Mouse (Mus musculus): ENCODE data around the gene D230025D16Rik. TPM values are rescaled to one million over a fixed set of nuclear protein-coding genes. Genes with fewer than 3 reads are reported as not detected.

D230025D16Rik gene
- polyA plus RNA-seq, 1 experiment from 2014 or later: 35.4 TPM

DNA sequence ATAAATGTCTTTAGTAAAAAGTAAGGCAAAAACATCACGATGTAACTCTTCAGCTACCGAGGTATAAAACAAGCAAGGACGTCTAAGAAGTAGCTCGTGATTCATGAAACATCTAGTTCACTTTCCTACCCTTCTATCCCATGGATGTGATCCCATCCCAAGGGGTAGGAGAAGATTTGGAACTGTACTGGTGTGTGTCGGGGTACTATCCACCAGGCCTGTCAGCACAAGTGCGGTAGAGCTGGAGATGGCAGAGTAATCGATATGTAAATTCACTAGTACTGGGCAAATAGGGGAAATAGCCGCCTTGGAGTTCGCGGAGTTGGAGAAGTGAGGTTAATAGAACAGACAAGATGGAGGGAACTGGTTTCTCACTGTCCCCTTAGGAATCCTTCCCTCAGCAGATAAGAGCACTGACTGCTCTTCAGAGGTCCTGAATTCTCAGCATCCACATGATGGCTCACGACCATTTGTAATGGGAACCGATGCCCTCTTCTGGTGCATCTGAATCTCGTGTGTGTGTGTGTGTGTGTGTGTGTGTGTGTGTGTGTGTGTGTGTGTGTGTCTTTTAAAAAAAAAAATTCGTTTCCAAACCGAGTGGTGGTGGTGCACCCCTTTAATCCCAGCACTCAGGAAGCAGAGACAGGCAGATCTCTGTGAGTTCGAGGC is 38.4 kb downstream of the D230025D16Rik start:
- no peak overlapping the region; the same call in 1 of the 2 replicates for H3K4me2 ChIP-seq (ENCODE audit: low read length)
- no peak for ATAC-seq
- no peak for DNase-seq (ENCODE audit: low spot score)

DNA sequence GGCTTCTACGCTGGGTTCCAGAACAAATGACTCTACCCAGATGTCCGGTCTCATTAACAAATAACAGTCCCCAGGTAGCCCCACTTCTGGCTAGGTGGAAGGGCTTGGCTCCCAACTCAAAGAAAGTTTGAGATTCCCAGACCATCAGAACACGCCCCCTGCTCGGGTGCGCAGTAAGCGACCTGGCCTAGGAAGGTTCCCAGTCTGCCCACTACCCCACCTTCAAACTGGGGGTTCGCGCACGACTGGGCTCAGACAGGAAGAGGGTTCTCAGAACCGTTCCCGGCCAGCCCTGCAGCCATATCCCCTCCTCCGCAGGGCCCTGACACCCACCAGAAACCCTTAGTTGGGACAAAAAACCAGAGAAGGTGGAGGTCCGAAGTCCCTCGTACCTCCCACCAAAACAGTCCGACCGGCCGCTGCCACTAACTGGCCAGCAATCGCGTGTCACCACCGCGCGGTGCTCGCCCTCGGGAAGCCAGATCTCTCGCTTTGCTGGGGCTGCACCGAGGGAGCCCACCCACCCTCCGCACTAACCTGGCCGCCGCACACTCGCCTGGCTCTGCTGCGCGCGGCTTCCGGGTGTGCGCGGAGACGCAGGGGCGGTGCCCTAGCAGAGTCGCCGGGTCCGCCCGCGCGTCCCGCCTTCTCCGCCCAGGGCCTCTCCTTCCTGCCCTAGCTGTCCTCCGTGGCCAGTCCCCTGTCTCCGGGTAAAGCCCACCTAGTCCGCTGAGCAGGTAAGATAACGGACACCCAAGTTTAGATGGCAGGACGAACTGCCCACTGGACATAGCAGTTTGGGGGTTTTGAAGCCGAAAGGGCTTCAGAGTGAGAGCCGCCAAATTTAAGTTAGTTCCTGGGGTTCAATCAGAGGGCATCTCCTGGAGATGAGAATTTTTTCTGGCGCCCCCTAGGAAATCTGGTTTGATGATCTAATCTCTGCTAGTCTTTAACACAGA is 39.4 kb downstream of the D230025D16Rik start, which contains the start of the genes Tradd and Fbxl8:
TSS of gene Tradd (minus strand) at position 586 of the 959 bp plus-strand sequence.
TSS of gene Fbxl8 (plus strand) at position 625 of the 959 bp plus-strand sequence.
- H3K4me3 ChIP-seq (ENCODE audit: low read depth, low read length): peak within 1 kb of the TSS; percentile 52
- whole genome bisulfite sequencing: 2% methylated on average over 54 of the region's 54 CpGs
- peak within 1 kb of the TSS; percentile 68 for H3K9ac ChIP-seq (ENCODE audit: low read length)
- H3K4me1 ChIP-seq (ENCODE audit: control insufficient read depth, insufficient read depth, low read length): peaks cover 6% of the 10 kb centered on the region; the same call in 1 of the 2 replicates
- ATAC-seq (peak; percentile 38), DNase-seq (ENCODE audit: low spot score) (peak; percentile 52)
- no peaks in the 10 kb centered on the region for H3K9me3 ChIP-seq (replicated peaks; ENCODE audit: control insufficient read depth, low read length)
- no peaks in the 10 kb centered on the region for H3K36me3 ChIP-seq (ENCODE audit: control insufficient read depth, insufficient read depth, low read length)
- peak within 1 kb of the TSS; percentile 83 for H3K4me2 ChIP-seq (ENCODE audit: low read length)
- no peak within 1 kb of the TSS for H3K27ac ChIP-seq (ENCODE audit: low read depth, low read length)
- H3K27me3 ChIP-seq (replicated peaks; ENCODE audit: control insufficient read depth, insufficient read depth, low read length): peaks cover 84% of the 10 kb centered on the region

More for the DNA sequence above, 38.4 kb downstream of the D230025D16Rik start:
- Histone ChIP-seq H3K4me1 (ENCODE audit: control insufficient read depth, insufficient read depth, low read length) (peaks cover 8% of the 10 kb centered on the region; the same call in 1 of the 2 replicates), H3K27me3 (replicated peaks; ENCODE audit: control insufficient read depth, insufficient read depth, low read length) (peaks cover 84% of the 10 kb centered on the region), H3K4me3 (ENCODE audit: low read depth, low read length) (no peak overlapping the region), H3K9me3 (replicated peaks; ENCODE audit: control insufficient read depth, low read length) (no peaks in the 10 kb centered on the region), H3K36me3 (ENCODE audit: control insufficient read depth, insufficient read depth, low read length) (no peaks in the 10 kb centered on the region), H3K27ac (ENCODE audit: low read depth, low read length) (no peak overlapping the region), H3K9ac (ENCODE audit: low read length) (no peak overlapping the region)
- 45% methylated on average over 16 of the region's 16 CpGs for WGBS

DNA sequence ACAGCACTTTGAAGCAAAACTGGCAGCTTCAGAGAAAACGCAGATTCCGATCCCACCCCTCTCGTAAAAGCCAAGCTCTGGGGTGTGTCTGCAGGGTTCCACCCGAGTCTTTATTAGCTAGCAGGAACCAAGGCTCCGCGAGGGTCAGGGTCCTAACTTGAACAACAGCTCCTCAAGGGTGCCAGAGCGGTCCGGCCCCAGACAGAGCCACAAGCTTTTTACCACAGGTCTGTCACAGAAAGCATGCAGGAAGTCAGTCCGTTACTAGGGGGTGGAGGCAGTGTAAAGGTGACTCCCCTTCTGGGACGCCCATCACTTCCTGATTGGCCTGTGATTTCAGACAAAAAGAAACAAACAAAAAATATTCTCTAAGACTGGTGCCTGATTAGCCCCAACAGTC is 40.2 kb downstream of the D230025D16Rik start:
- DNase-seq (ENCODE audit: low spot score): no peak
- peaks cover 5% of the 10 kb centered on the region; the same call in 1 of the 2 replicates for H3K4me1 ChIP-seq (ENCODE audit: control insufficient read depth, insufficient read depth, low read length)
- no peaks in the 10 kb centered on the region for H3K9me3 ChIP-seq (replicated peaks; ENCODE audit: control insufficient read depth, low read length)
- H3K4me2 ChIP-seq (ENCODE audit: low read length): peak overlapping the region; percentile 83; the same call in 1 of the 2 replicates
- ATAC-seq: no peak
- H3K9ac ChIP-seq (ENCODE audit: low read length): no peak overlapping the region
- peaks cover 84% of the 10 kb centered on the region for H3K27me3 ChIP-seq (replicated peaks; ENCODE audit: control insufficient read depth, insufficient read depth, low read length)
- no peak overlapping the region for H3K27ac ChIP-seq (ENCODE audit: low read depth, low read length)
- H3K4me3 ChIP-seq (ENCODE audit: low read depth, low read length): peak overlapping the region; percentile 52; the same call in 1 of the 2 replicates
- H3K36me3 ChIP-seq (ENCODE audit: control insufficient read depth, insufficient read depth, low read length): no peaks in the 10 kb centered on the region
- 17% methylated on average over 10 of the region's 10 CpGs for WGBS

GRCm38 (mm10) chr8:105266775-105267174 is 41.8 kb downstream of the D230025D16Rik start:
- H3K9me3 ChIP-seq (replicated peaks; ENCODE audit: control insufficient read depth, low read length): no peaks in the 10 kb centered on the region
- no peaks in the 10 kb centered on the region for H3K36me3 ChIP-seq (ENCODE audit: control insufficient read depth, insufficient read depth, low read length)
- no peak overlapping the region for H3K4me2 ChIP-seq (ENCODE audit: low read length)
- H3K4me3 ChIP-seq (ENCODE audit: low read depth, low read length): no peak overlapping the region
- no peak overlapping the region for H3K27ac ChIP-seq (ENCODE audit: low read depth, low read length)
- 7% methylated on average over 13 of the region's 13 CpGs for WGBS
- H3K27me3 ChIP-seq (replicated peaks; ENCODE audit: control insufficient read depth, insufficient read depth, low read length): peaks cover 88% of the 10 kb centered on the region
- peaks cover 5% of the 10 kb centered on the region; the same call in 1 of the 2 replicates for H3K4me1 ChIP-seq (ENCODE audit: control insufficient read depth, insufficient read depth, low read length)
- no peak overlapping the region for H3K9ac ChIP-seq (ENCODE audit: low read length)
- DNase-seq (ENCODE audit: low spot score) (no peak), ATAC-seq (no peak)

GRCm38 (mm10) chr8:105268342-105269074 is 43.6 kb downstream of the D230025D16Rik start:
- Histone ChIP-seq H3K27me3 (replicated peaks; ENCODE audit: control insufficient read depth, insufficient read depth, low read length) (peaks cover 95% of the 10 kb centered on the region), H3K9ac (ENCODE audit: low read length) (peak overlapping the region; percentile 58), H3K4me2 (ENCODE audit: low read length) (peak overlapping the region; percentile 69), H3K9me3 (replicated peaks; ENCODE audit: control insufficient read depth, low read length) (no peaks in the 10 kb centered on the region), H3K4me1 (ENCODE audit: control insufficient read depth, insufficient read depth, low read length) (peaks cover 5% of the 10 kb centered on the region; the same call in 1 of the 2 replicates), H3K27ac (ENCODE audit: low read depth, low read length) (no peak overlapping the region), H3K4me3 (ENCODE audit: low read depth, low read length) (peak overlapping the region; percentile 45), H3K36me3 (ENCODE audit: control insufficient read depth, insufficient read depth, low read length) (no peaks in the 10 kb centered on the region)
- DNase-seq (ENCODE audit: low spot score): peak; percentile 95
- ATAC-seq: peak; percentile 85
- under 1% methylated on average over 65 of the region's 65 CpGs for WGBS

GRCm38 (mm10) chr8:105269075-105269458 is 44.1 kb downstream of the D230025D16Rik start:
- Histone ChIP-seq H3K27me3 (replicated peaks; ENCODE audit: control insufficient read depth, insufficient read depth, low read length) (peaks cover 95% of the 10 kb centered on the region), H3K9me3 (replicated peaks; ENCODE audit: control insufficient read depth, low read length) (no peaks in the 10 kb centered on the region), H3K4me3 (ENCODE audit: low read depth, low read length) (peak overlapping the region; percentile 45), H3K4me2 (ENCODE audit: low read length) (peak overlapping the region; percentile 69), H3K4me1 (ENCODE audit: control insufficient read depth, insufficient read depth, low read length) (peaks cover 5% of the 10 kb centered on the region; the same call in 1 of the 2 replicates), H3K36me3 (ENCODE audit: control insufficient read depth, insufficient read depth, low read length) (no peaks in the 10 kb centered on the region), H3K9ac (ENCODE audit: low read length) (peak overlapping the region; percentile 58), H3K27ac (ENCODE audit: low read depth, low read length) (no peak overlapping the region)
- no peak for DNase-seq (ENCODE audit: low spot score)
- peak; percentile 26; the same call in 1 of the 2 replicates for ATAC-seq
- under 1% methylated on average over 10 of the region's 10 CpGs for WGBS

DNA sequence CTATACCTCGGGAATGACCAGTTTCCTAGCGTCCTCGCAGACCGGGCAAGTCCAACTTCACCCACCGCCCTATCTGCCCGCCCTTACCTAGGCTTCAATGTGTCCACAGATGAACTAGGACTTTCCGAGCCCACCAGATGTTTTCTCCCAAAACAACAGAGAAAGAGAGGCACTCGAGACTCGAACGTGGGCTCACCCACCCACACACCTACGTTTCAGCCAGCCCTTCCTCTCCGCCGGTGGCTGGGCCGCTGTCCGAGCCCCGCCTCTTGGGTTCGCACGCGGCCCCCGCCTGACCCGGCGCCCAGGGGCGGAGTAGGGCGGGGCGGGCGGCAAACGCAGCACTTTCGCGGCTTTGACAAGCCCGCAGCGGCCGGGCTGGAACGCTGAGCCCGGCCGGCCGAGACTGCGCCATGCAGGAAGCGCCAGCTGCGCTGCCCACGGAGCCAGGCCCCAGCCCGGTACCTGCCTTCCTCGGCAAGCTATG is 44.6 kb downstream of the D230025D16Rik start, which contains the start of gene Hsf4:
TSS of gene Hsf4 (plus strand) at position 341 of the 487 bp plus-strand sequence.
- Histone ChIP-seq H3K4me1 (ENCODE audit: control insufficient read depth, insufficient read depth, low read length) (peaks cover 5% of the 10 kb centered on the region; the same call in 1 of the 2 replicates), H3K27me3 (replicated peaks; ENCODE audit: control insufficient read depth, insufficient read depth, low read length) (peaks cover 96% of the 10 kb centered on the region), H3K27ac (ENCODE audit: low read depth, low read length) (no peak within 1 kb of the TSS), H3K9ac (ENCODE audit: low read length) (peak within 1 kb of the TSS; percentile 58), H3K36me3 (ENCODE audit: control insufficient read depth, insufficient read depth, low read length) (no peaks in the 10 kb centered on the region), H3K9me3 (replicated peaks; ENCODE audit: control insufficient read depth, low read length) (no peaks in the 10 kb centered on the region), H3K4me2 (ENCODE audit: low read length) (peak within 1 kb of the TSS; percentile 69), H3K4me3 (ENCODE audit: low read depth, low read length) (peak within 1 kb of the TSS; percentile 45)
- DNase-seq (ENCODE audit: low spot score) (no peak), ATAC-seq (no peak)
- WGBS: 1% methylated on average over 39 of the region's 42 CpGs

Measured in forebrain, embryonic 14.5 days (tissue).